In the genomic region with DNA sequence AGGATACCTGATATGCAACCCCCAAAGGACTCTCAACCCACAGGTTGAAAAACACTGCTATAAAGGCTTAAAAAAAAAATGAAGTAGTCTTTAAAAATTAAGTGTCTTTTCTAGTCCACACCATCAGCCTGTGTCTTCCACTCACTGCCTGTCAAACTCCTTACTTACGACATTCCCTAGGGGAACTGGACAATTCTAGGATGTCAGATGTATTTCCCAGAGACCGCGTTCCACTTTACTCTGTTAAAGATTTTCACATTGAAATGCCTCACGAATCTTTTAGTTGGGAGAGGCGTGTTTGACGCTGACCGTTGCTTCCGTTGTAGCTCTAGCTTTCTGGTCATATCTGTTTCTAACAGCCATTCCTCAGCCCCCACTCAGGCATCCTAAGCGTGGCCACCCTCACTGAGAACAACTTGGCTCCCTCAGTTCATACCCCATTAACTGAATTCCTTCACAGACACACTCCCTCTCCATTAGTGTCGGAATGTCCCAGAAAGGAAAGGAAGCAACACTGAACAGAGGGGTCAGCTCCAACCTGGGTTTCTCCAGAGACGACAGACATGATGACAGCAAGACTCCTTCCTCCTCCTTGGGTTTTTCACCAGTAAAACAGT, we compare ENCODE assay signal across 18 mouse cellular contexts.
DNase-seq lines count a peak whose midpoint lies in the region; ATAC-seq and TF ChIP-seq lines count a peak whose summit lies in the region.
"Had no signal": no experiment of that assay in that cellular context is flagged by ENCODE, and none has a peak within 500 bp of the region (broad histone marks: within the 10 kb centered on the region; RNA-seq: fewer than 3 reads in every experiment).

No protein-coding gene starts in this region.

- peak; percentile 10 for DNase-seq in heart, postnatal 10 days
- DNase-seq in lung, embryonic 14.5 days: peak; percentile 92
- DNase-seq in lung, postnatal 25 days (ENCODE audit: low spot score): peak; percentile 76
- DNase-seq in urinary bladder, adult 2 months (ENCODE audit: low spot score): no peak
- no peak for DNase-seq in left cerebral cortex, adult 11 months (ENCODE audit: low spot score)
- DNase-seq: adrenal gland, postnatal 14 days; cerebellum, adult 18-20 months; cerebellum, adult 9-11 months; cerebellum, postnatal 36 days; forebrain, postnatal 0 days; heart, adult 2 months had no signal

- peaks cover 9% of the 10 kb centered on the region for H3K9me3 ChIP-seq in heart, embryonic 12.5 days (replicated peaks)
- no peaks in the 10 kb centered on the region for H3K9me3 ChIP-seq in lung, embryonic 14.5 days (ENCODE audit: low read depth, low read length)
- H3K9me3 ChIP-seq in lung, embryonic 16.5 days (ENCODE audit: control insufficient read depth, low read length): peaks cover 5% of the 10 kb centered on the region; the same call in 1 of the 2 replicates
- H3K9me3 ChIP-seq in neural tube, embryonic 15.5 days (replicated peaks): no peaks in the 10 kb centered on the region; the same call in 1 of the 2 replicates

- H3K4me1 ChIP-seq in heart, embryonic 12.5 days (replicated peaks): no peaks in the 10 kb centered on the region
- H3K4me1 ChIP-seq in lung, embryonic 14.5 days (ENCODE audit: insufficient read depth): peaks cover 10% of the 10 kb centered on the region
- H3K4me1 ChIP-seq in lung, embryonic 16.5 days (replicated peaks; ENCODE audit: control insufficient read depth, insufficient read depth, low read length): peaks cover 13% of the 10 kb centered on the region
- H3K4me1 ChIP-seq in neural tube, embryonic 15.5 days: 0 out of 2 replicates have a peak, but pooled peaks cover 3% of the 10 kb centered on the region
- H3K4me1 ChIP-seq: forebrain, embryonic 13.5 days; hindbrain, embryonic 10.5 days had no signal

- no peak for TF ChIP-seq CTCF in lung, embryonic 14.5 days (IDR thresholded peaks at IDR 0.05; ENCODE audit: low read depth)

- H3K4me3 ChIP-seq in heart, embryonic 12.5 days: no peak overlapping the region
- no peak overlapping the region for H3K4me3 ChIP-seq in lung, embryonic 14.5 days (ENCODE audit: low read depth, low read length)
- no peak overlapping the region for H3K4me3 ChIP-seq in lung, embryonic 16.5 days (ENCODE audit: low read length)
- H3K4me3 ChIP-seq in neural tube, embryonic 15.5 days (replicated peaks): no peak overlapping the region
- H3K4me3 ChIP-seq: embryonic facial prominence, embryonic 13.5 days; forebrain, embryonic 13.5 days; heart, adult 2 months; hindbrain, embryonic 10.5 days had no signal

- ATAC-seq in heart, embryonic 12.5 days (ENCODE audit: insufficient number of reproducible peaks, low FRiP score): no peak
- peak; percentile 93 for ATAC-seq in lung, embryonic 14.5 days (ENCODE audit: insufficient read depth)
- ATAC-seq in lung, embryonic 16.5 days (ENCODE audit: low read depth): peak; percentile 93
- no peak for ATAC-seq in neural tube, embryonic 15.5 days (ENCODE audit: low FRiP score)
- ATAC-seq: forebrain, embryonic 13.5 days; forebrain, postnatal 0 days had no signal

- H3K27ac ChIP-seq in heart, embryonic 12.5 days (ENCODE audit: poor library complexity, severe bottlenecking): no peak overlapping the region
- H3K27ac ChIP-seq in lung, embryonic 14.5 days (ENCODE audit: low read depth): peak overlapping the region; percentile 70; the same call in 1 of the 2 replicates
- H3K27ac ChIP-seq in lung, embryonic 16.5 days (ENCODE audit: low read length): peak overlapping the region; percentile 84
- no peak overlapping the region for H3K27ac ChIP-seq in neural tube, embryonic 15.5 days (replicated peaks)
- H3K27ac ChIP-seq: embryonic facial prominence, embryonic 13.5 days; forebrain, embryonic 13.5 days; heart, adult 2 months; hindbrain, embryonic 10.5 days; hindbrain, embryonic 14.5 days had no signal

- 57% methylated on average over 11 of the region's 11 CpGs for WGBS in heart, embryonic 12.5 days
- WGBS in lung, embryonic 14.5 days: 28% methylated on average over 11 of the region's 11 CpGs
- 36% methylated on average over 11 of the region's 11 CpGs for WGBS in lung, embryonic 16.5 days
- WGBS in neural tube, embryonic 15.5 days: 84% methylated on average over 11 of the region's 11 CpGs

- no peak overlapping the region for H3K4me2 ChIP-seq in heart, embryonic 12.5 days
- H3K4me2 ChIP-seq in lung, embryonic 14.5 days: no peak overlapping the region
- no peak overlapping the region for H3K4me2 ChIP-seq in lung, embryonic 16.5 days (ENCODE audit: low read depth, low read length)
- H3K4me2 ChIP-seq in neural tube, embryonic 15.5 days: no peak overlapping the region
- H3K4me2 ChIP-seq: embryonic facial prominence, embryonic 13.5 days; forebrain, embryonic 13.5 days; hindbrain, embryonic 14.5 days had no signal

- no peaks in the 10 kb centered on the region for H3K36me3 ChIP-seq in heart, embryonic 12.5 days
- H3K36me3 ChIP-seq in lung, embryonic 14.5 days (ENCODE audit: insufficient read depth): no peaks in the 10 kb centered on the region
- H3K36me3 ChIP-seq in lung, embryonic 16.5 days (ENCODE audit: control insufficient read depth, insufficient read depth, low read length): no peaks in the 10 kb centered on the region
- H3K36me3 ChIP-seq in neural tube, embryonic 15.5 days: no peaks in the 10 kb centered on the region
- H3K36me3 ChIP-seq: embryonic facial prominence, embryonic 13.5 days; hindbrain, embryonic 10.5 days had no signal

- no peaks in the 10 kb centered on the region for H3K27me3 ChIP-seq in heart, embryonic 12.5 days (replicated peaks)
- no peaks in the 10 kb centered on the region for H3K27me3 ChIP-seq in lung, embryonic 14.5 days (ENCODE audit: insufficient read depth, low read length)
- no peaks in the 10 kb centered on the region for H3K27me3 ChIP-seq in lung, embryonic 16.5 days (ENCODE audit: control insufficient read depth, insufficient read depth, low read depth, low read length)
- H3K27me3 ChIP-seq in neural tube, embryonic 15.5 days (replicated peaks): no peaks in the 10 kb centered on the region
- H3K27me3 ChIP-seq: embryonic facial prominence, embryonic 13.5 days; forebrain, embryonic 13.5 days had no signal

- no peak overlapping the region for H3K9ac ChIP-seq in heart, embryonic 12.5 days
- no peak overlapping the region for H3K9ac ChIP-seq in lung, embryonic 14.5 days
- no peak overlapping the region for H3K9ac ChIP-seq in lung, embryonic 16.5 days (ENCODE audit: low read length)
- H3K9ac ChIP-seq in neural tube, embryonic 15.5 days (replicated peaks): no peak overlapping the region
- H3K9ac ChIP-seq: embryonic facial prominence, embryonic 13.5 days; forebrain, embryonic 13.5 days; forebrain, postnatal 0 days; hindbrain, embryonic 14.5 days had no signal

- intact Hi-C loops in heart, postnatal 10 days (cut with DNase I): no loop called here

Comparison
In these comparisons a context has a peak if more than half of its experiments do, and no peak if none do; other contexts are left out.
1. DNase-seq: peak in heart, postnatal 10 days (2 of 2), lung, embryonic 14.5 days (single experiment) and lung, postnatal 25 days (single experiment); none in urinary bladder, adult 2 months (single experiment) and left cerebral cortex, adult 11 months (single experiment).
2. ATAC-seq: peak in lung, embryonic 14.5 days (single experiment) and lung, embryonic 16.5 days (single experiment); none in heart, embryonic 12.5 days (single experiment) and neural tube, embryonic 15.5 days (single experiment).
3. H3K27ac ChIP-seq: peak in lung, embryonic 14.5 days (single experiment) and lung, embryonic 16.5 days (single experiment); none in heart, embryonic 12.5 days (single experiment) and neural tube, embryonic 15.5 days (single experiment).